Mouse (Mus musculus) forebrain, embryonic 11.5 days (tissue): ENCODE results near the gene Rab26. TPM values are rescaled to one million over a fixed set of nuclear protein-coding genes. Genes with fewer than 3 reads are reported as not detected.

Experiments used
- ATAC-seq: fragments of 200-750 bp; cut with Nextera tagmentation; replicated peaks from 2 replicates; pipeline ENCODE4 v1.8.0; 2017; ENCODE audit warnings: moderate TSS enrichment; ENCODE audit not compliant: low FRiP score
- DNase-seq: peaks from one replicate; pipeline ENCODE4 v3.0.0-alpha.2; 2017; ENCODE audit warnings: low spot score
- H3K27ac ChIP-seq: fragments of 300-500 bp; sonication (generic); 2 replicates; pipeline ENCODE4 v1.5.1; 2014; ENCODE audit warnings: low read depth, low read length
- H3K27me3 ChIP-seq: fragments of 300-500 bp; sonication (generic); 2 replicates; pipeline ENCODE4 v1.6.1; 2014; ENCODE audit warnings: mild to moderate bottlenecking, low read length, mixed read lengths; ENCODE audit not compliant: control insufficient read depth, insufficient read depth
- H3K36me3 ChIP-seq: fragments of 300-500 bp; sonication (generic); 2 replicates; pipeline ENCODE4 v1.6.1; 2014; ENCODE audit warnings: mild to moderate bottlenecking, low read length, moderate library complexity, mixed read lengths; ENCODE audit not compliant: control insufficient read depth, insufficient read depth
- H3K4me1 ChIP-seq: fragments of 300-500 bp; sonication (generic); replicated peaks from 2 replicates; pipeline ENCODE4 v1.6.1; 2014; ENCODE audit warnings: low read length, mixed read lengths; ENCODE audit not compliant: control insufficient read depth, insufficient read depth
- H3K4me2 ChIP-seq: fragments of 300-500 bp; sonication (generic); 2 replicates; pipeline ENCODE4 v1.6.1; 2014; ENCODE audit warnings: low read depth, mild to moderate bottlenecking, low read length, moderate library complexity, mixed read lengths; ENCODE audit not compliant: severe bottlenecking
- H3K4me3 ChIP-seq: fragments of 300-500 bp; sonication (generic); 2 replicates; pipeline ENCODE4 v1.5.1; 2014; ENCODE audit warnings: low read depth, low read length
- H3K9ac ChIP-seq: fragments of 300-500 bp; sonication (generic); 2 replicates; pipeline ENCODE4 v1.6.1; 2014; ENCODE audit warnings: low read length
- H3K9me3 ChIP-seq: fragments of 300-500 bp; sonication (generic); 2 replicates; pipeline ENCODE4 v1.6.1; 2016; ENCODE audit warnings: low read length, mixed read lengths; ENCODE audit not compliant: control insufficient read depth
- WGBS: fragments of 180-500 bp; shearing (Covaris S2); extraction: QIAGEN DNeasy Blood & Tissue Kit; methylation state at CpG from one replicate; pipeline ENCODE4 v1.1.7; 2014; 5-methylcytosine and 5-hydroxymethylcytosine counted together
- polyA plus RNA-seq: library from polyadenylated mRNA; unstranded; fragments of >200 nt; fragmentation: Nextera tagmentation; extraction: Ambion mirVana; gene quantifications from 2 replicates; pipeline ENCODE4 v1.2.1, GENCODE M21; 2014

Gene Rab26
- polyA plus RNA-seq, 1 experiment from 2014 or later = 2.7 TPM

DNA sequence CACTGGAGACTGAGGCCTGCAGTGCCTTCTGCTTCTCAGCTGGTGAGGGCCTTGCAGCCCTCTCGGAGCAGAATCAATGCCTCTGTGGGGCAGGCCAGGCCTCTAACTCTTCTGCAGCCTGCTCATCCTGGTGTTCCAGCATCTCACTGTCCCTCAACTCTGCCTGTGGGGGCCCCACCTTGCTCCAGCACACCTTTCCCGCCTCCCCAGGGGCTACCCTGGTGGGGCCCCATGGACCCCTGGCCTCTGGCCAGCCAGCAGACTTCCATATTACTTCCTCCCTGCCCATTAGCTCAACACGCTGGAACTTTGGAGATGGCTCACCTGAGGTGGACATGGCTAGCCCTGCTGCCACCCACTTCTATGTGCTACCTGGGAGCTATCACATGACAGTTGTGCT is 31.1 kb upstream of the Rab26 start:
- Histone ChIP-seq H3K9me3 (no peaks in the 10 kb centered on the region), H3K4me2 (no peak overlapping the region), H3K4me3 (no peak overlapping the region), H3K9ac (no peak overlapping the region), H3K4me1 (no peaks in the 10 kb centered on the region), H3K36me3 (no peaks in the 10 kb centered on the region; the same call in 1 of the 2 replicates), H3K27me3 (no peaks in the 10 kb centered on the region), H3K27ac (no peak overlapping the region)
- ATAC-seq = no peak
- 82% methylated on average over 3 of the region's 3 CpGs for WGBS
- peak; percentile 29 for DNase-seq

DNA sequence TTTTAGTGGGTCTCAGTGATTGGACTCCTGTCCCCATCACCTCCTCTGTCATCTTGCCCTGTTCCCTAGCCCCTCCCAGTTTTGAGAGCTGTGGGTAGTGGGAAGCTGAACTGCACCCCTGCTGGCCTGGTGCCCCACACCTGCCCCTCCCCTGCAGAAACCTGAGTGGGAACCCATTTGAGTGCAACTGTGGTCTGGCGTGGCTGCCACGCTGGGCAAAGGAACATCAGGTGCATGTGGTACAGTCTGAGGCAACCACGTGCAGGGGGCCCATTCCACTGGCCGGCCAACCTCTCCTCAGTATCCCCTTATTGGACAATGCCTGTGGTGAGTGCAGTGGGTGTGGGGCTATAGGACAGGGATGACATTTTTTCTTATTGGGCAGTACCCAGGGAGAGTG is 30.4 kb upstream of the Rab26 start:
- Histone ChIP-seq H3K27ac (no peak overlapping the region), H3K9ac (no peak overlapping the region), H3K36me3 (no peaks in the 10 kb centered on the region; the same call in 1 of the 2 replicates), H3K27me3 (no peaks in the 10 kb centered on the region), H3K4me3 (no peak overlapping the region), H3K4me2 (no peak overlapping the region), H3K4me1 (peaks cover under 1% of the 10 kb centered on the region; the same call in 1 of the 2 replicates), H3K9me3 (no peaks in the 10 kb centered on the region)
- DNase-seq = no peak
- ATAC-seq = no peak
- 86% methylated on average over 4 of the region's 4 CpGs for WGBS

DNA sequence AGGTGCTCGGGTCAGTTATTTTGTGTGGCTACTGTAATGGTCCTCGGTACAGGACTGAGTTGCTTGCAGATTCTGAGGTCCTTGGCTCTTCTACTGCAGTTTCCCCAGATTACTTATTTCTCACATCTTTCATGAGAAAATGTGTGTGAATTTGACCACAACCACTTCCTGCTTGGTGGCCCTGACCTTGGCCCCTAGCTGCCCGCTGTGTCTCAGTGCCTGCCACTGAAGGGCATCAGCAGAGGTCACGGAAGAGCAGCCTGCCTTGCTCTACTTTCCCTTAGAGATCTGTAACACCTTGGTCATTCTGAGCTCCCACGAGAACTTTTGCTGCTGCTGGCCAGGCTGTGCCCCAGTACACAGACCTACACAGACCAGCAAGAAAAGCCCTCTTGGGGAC is 29.6 kb upstream of the Rab26 start:
- Histone ChIP-seq H3K4me2 (no peak overlapping the region), H3K4me3 (no peak overlapping the region), H3K27ac (no peak overlapping the region), H3K9ac (no peak overlapping the region), H3K4me1 (peaks cover 8% of the 10 kb centered on the region), H3K27me3 (no peaks in the 10 kb centered on the region), H3K36me3 (no peaks in the 10 kb centered on the region; the same call in 1 of the 2 replicates), H3K9me3 (no peaks in the 10 kb centered on the region)
- 88% methylated on average over 5 of the region's 5 CpGs for WGBS
- ATAC-seq (no peak), DNase-seq (peak; percentile 46)

DNA sequence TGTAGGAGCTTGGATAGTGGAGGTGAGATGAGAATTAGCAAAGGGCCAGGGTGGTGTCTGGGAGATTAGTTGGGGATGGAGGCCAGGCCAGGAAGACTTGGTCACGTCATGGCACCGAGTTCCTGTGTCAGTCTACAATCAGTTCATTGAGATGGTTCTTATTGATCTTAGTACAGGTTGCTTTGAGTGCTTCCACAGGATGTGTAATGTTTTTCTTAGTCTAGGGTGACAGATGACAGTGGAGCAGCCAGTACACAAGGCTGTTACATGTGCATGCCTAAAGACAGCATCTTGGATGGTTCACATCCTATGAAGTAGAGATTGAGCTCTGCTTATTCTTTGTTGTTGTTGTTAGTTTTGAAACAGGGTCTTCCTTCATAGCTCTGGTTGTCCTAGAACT is 27.6 kb upstream of the Rab26 start:
- Histone ChIP-seq H3K9ac (no peak overlapping the region), H3K9me3 (no peaks in the 10 kb centered on the region), H3K36me3 (no peaks in the 10 kb centered on the region; the same call in 1 of the 2 replicates), H3K27me3 (no peaks in the 10 kb centered on the region), H3K27ac (no peak overlapping the region), H3K4me2 (no peak overlapping the region), H3K4me3 (no peak overlapping the region), H3K4me1 (peaks cover 12% of the 10 kb centered on the region)
- 90% methylated on average over 2 of the region's 2 CpGs for WGBS
- ATAC-seq (no peak), DNase-seq (no peak)

DNA sequence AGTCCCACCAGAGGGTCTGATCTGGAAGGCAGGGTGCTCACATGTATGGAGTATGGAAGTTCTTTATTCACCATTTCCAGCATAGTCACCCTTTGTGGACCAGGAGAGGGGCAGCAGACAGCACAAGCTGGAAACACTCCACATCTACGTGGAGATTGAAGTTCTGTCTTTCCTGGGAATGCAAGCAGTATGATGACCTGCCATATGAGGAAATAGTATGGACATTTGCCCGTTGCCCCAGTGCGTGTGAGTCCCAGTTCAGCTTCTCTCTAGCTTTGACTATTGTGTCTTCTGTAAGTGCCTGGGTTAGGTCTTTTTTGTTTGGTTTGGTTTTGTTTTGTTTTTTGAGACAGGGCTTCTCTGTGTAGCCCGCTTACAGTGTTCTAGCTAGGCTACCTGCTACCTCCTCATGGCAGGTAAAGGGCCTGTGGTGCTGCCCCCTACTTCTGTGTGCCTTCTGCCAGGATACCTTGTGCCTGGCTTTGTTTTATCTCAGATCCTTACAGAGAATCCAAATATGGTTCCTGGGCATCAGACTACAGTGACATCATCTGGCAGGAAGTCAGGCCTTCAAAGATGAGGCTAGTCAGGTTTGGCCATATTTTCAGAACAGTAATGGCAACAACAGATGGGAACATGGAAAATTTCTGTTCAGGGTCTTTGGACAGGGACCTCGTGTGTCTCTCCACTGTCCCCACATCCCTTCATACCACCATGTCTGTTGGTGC is 26.5 kb upstream of the Rab26 start:
- Histone ChIP-seq H3K4me1 (peaks cover 12% of the 10 kb centered on the region), H3K27me3 (no peaks in the 10 kb centered on the region), H3K27ac (no peak overlapping the region), H3K36me3 (no peaks in the 10 kb centered on the region; the same call in 1 of the 2 replicates), H3K4me2 (no peak overlapping the region), H3K9me3 (no peaks in the 10 kb centered on the region), H3K9ac (no peak overlapping the region), H3K4me3 (no peak overlapping the region)
- ATAC-seq (no peak), DNase-seq (no peak)
- 93% methylated on average over 5 of the region's 5 CpGs for WGBS

DNA sequence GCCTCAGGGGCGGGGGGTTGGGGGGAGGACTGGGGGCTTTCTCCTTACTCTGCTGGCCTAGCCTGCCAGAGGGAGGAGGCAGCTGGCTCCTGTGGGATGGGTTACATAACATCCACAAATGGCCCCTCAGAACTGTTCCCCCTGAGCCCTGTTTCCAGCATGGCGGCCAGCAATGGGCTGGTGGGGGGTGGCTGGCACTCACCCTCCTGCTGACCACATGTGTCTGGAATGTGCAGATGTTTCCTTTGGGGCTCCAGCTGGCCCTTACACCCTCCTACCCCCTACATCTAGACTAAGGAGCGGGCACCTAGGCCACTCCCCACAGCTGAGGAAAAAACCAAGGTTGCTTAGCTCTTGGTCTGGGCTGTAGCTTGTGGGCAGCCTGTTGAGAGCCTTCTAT is 25.1 kb upstream of the Rab26 start:
- H3K27me3 ChIP-seq = no peaks in the 10 kb centered on the region
- peaks cover 12% of the 10 kb centered on the region for H3K4me1 ChIP-seq
- H3K9me3 ChIP-seq = no peaks in the 10 kb centered on the region
- no peak overlapping the region for H3K9ac ChIP-seq
- H3K4me3 ChIP-seq = no peak overlapping the region
- H3K27ac ChIP-seq = peak overlapping the region; percentile 80
- 50% methylated on average over 3 of the region's 3 CpGs for WGBS
- H3K36me3 ChIP-seq = no peaks in the 10 kb centered on the region
- peak overlapping the region; percentile 29; the same call in 1 of the 2 replicates for H3K4me2 ChIP-seq
- DNase-seq (peak; percentile 57), ATAC-seq (peak; percentile 42; the same call in 1 of the 2 replicates)

DNA sequence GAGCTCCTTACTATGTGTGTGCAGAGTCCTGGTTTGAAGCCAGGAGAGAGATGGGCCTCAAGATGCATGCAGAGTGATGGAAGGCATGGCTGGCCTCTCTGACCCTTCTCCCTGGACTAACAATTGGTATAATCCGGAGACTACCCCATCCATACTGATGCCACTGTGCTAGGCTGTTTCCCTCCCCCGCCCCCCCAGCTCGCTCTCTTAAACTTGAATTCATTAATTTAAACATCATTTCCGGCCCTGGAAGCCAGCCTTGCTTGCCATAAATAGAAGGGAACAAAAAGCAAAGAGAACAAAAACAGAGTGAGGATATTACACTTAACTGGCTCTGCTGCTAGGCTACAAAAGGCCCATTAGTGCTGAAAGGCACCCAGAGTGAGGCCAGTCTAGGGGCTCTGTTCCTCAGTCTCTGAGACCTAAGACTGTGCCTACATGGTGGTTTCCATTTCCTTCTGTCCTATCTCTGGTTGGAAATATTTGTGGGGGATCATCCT is 24.6 kb upstream of the Rab26 start:
- peak; percentile 64 for ATAC-seq
- 29% methylated on average over 4 of the region's 4 CpGs for WGBS
- H3K9ac ChIP-seq = no peak overlapping the region

DNA sequence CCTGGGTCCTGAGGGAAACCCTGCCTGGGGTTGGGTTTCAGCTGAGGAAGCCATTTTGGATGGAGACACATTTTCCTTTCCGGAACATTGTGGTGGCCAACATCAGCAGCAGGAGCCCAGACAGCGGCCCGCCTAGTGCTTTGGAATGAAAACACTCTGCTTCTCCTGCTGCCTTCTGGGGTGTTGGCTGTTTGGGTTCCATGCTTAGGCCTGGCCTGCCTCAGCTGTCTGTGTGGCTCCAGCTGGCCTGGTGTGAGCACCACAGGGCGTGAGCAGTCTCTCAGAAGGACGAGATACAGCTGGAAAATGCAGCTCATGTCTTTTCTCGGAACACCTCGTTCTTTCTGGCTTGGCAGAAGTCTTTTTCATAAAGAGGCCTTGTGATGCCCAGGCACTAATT is 23.1 kb upstream of the Rab26 start:
- Histone ChIP-seq H3K4me3 (no peak overlapping the region), H3K4me1 (peaks cover 12% of the 10 kb centered on the region), H3K27ac (no peak overlapping the region), H3K9me3 (no peaks in the 10 kb centered on the region), H3K4me2 (no peak overlapping the region), H3K36me3 (no peaks in the 10 kb centered on the region), H3K27me3 (no peaks in the 10 kb centered on the region), H3K9ac (no peak overlapping the region)
- ATAC-seq (no peak), DNase-seq (no peak)
- 91% methylated on average over 7 of the region's 7 CpGs for WGBS

More for the DNA sequence above, 24.6 kb upstream of the Rab26 start:
- DNase-seq = peak; percentile 61
- no peaks in the 10 kb centered on the region for H3K27me3 ChIP-seq
- no peaks in the 10 kb centered on the region for H3K36me3 ChIP-seq
- no peak overlapping the region for H3K4me3 ChIP-seq
- H3K27ac ChIP-seq = peak overlapping the region; percentile 80
- H3K9me3 ChIP-seq = no peaks in the 10 kb centered on the region
- peaks cover 12% of the 10 kb centered on the region for H3K4me1 ChIP-seq
- peak overlapping the region; percentile 29; the same call in 1 of the 2 replicates for H3K4me2 ChIP-seq

DNA sequence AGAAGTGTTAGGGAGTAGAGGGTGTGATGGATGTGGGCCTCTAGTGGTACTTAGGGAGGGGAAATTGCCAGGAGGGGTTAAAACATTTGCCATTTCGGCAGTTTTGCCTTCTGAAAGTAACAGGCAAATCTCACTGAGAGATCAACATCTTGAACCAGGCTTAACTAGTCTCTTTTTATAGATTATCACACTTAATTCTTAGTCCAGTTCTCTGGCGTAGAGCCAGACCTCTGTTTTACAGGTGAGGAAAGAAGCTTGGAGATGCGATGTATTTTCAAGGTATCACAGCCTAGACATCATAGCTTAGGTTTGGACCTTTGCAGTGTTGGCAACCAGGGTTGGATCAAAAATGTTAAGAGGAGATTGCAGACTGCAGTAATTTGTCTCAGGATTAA is 17.0 kb upstream of the Rab26 start:
- H3K9me3 ChIP-seq = no peaks in the 10 kb centered on the region
- peak overlapping the region; percentile 86 for H3K4me2 ChIP-seq
- no peak for ATAC-seq
- DNase-seq = no peak
- H3K27ac ChIP-seq = no peak overlapping the region
- H3K36me3 ChIP-seq = no peaks in the 10 kb centered on the region
- peaks cover 10% of the 10 kb centered on the region; the same call in 1 of the 2 replicates for H3K27me3 ChIP-seq
- WGBS = 47% methylated on average over 3 of the region's 3 CpGs
- peak overlapping the region; percentile 91 for H3K9ac ChIP-seq
- H3K4me3 ChIP-seq = peak overlapping the region; percentile 84
- peaks cover 12% of the 10 kb centered on the region; the same call in 1 of the 2 replicates for H3K4me1 ChIP-seq
